Mouse (Mus musculus): ENCODE measurements at regions not wholly inside any gene's neighbourhood (a gene's known extent, or its start where the extent isn't known, plus 50 kb on each side); places are given as distances from the start of the nearest gene placed in this dataset.

DNA sequence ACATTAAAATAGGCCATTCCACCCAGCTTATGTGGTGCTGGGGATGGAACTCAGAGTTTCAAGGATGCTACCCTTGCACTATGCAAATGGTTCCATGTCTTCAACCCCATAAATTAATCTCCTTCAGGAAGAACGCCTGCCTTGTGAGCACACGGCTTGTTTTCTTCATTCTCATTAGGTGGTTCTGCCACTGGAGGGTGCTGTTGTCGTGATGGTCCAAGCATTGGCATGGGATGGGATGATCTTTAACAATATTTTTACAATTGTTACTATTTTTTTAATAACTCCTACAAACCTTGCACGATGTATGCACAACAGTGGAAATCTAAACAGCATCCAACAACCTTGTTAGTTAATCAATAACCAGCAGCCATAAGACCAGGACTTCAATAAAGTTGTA, 185.0 kb downstream of the S1pr1 start:
- TF ChIP-seq TAL1 (IDR thresholded peaks at IDR 0.05; ENCODE audit: low read length) (no peak), GATA1 (IDR thresholded peaks at IDR 0.05; ENCODE audit: low read length) (no peak)

Measured in erythroblast, embryonic 14.5 days (primary cell).